Comparison of ENCODE assay signal across 10 mouse cellular contexts in genomic region chr2:34031001-34031412, GRCm38 (mm10).
A peak's percentile ranks its signal among the peaks of the same experiment; 100 is the strongest.
DNase-seq lines count a peak whose midpoint lies in the region; ATAC-seq and TF ChIP-seq lines count a peak whose summit lies in the region.
"Had no signal": no experiment of that assay in that cellular context is flagged by ENCODE, and none has a peak within 500 bp of the region (broad histone marks: within the 10 kb centered on the region; RNA-seq: fewer than 3 reads in every experiment).

No protein-coding gene starts in this region.

- 23% methylated on average over 11 of the region's 11 CpGs for WGBS in kidney, embryonic 15.5 days
- WGBS in kidney, adult 2 months, result 33% methylated on average over 11 of the region's 11 CpGs
- WGBS in embryonic facial prominence, embryonic 14.5 days, result 17% methylated on average over 10 of the region's 11 CpGs
- 22% methylated on average over 11 of the region's 11 CpGs for WGBS in limb, embryonic 12.5 days

- ATAC-seq in kidney, embryonic 15.5 days (replicated peaks; ENCODE audit: low FRiP score), result no peak
- no peak for ATAC-seq in embryonic facial prominence, embryonic 14.5 days (ENCODE audit: low read depth)
- ATAC-seq in limb, embryonic 12.5 days (ENCODE audit: insufficient number of reproducible peaks, insufficient read depth, low FRiP score, low TSS enrichment, low read depth), result no peak
- ATAC-seq in activated CD4-positive, CD25-positive, alpha-beta regulatory T cell, adult 4 months, result no peak

- H3K4me3 ChIP-seq in kidney, embryonic 15.5 days (replicated peaks), result no peak overlapping the region
- H3K4me3 ChIP-seq in kidney, adult 2 months (ENCODE audit: insufficient read depth, low read depth, low read length), result no peak overlapping the region
- H3K4me3 ChIP-seq in embryonic facial prominence, embryonic 14.5 days (ENCODE audit: low read depth, low read length), result no peak overlapping the region
- H3K4me3 ChIP-seq in limb, embryonic 12.5 days (replicated peaks), result no peak overlapping the region
- H3K4me3 ChIP-seq: erythroblast, embryonic 14.5 days had no signal

- peak overlapping the region; percentile 56 for H3K27ac ChIP-seq in kidney, embryonic 15.5 days
- H3K27ac ChIP-seq in kidney, adult 2 months (ENCODE audit: insufficient read depth, low read depth, low read length), result no peak overlapping the region
- no peak overlapping the region for H3K27ac ChIP-seq in embryonic facial prominence, embryonic 14.5 days (replicated peaks; ENCODE audit: low read depth, low read length)
- no peak overlapping the region for H3K27ac ChIP-seq in limb, embryonic 12.5 days

- H3K27me3 ChIP-seq in kidney, embryonic 15.5 days, result no peaks in the 10 kb centered on the region
- H3K27me3 ChIP-seq in kidney, adult 2 months (replicated peaks; ENCODE audit: control insufficient read depth, insufficient read depth, low read length), result no peaks in the 10 kb centered on the region
- H3K27me3 ChIP-seq in embryonic facial prominence, embryonic 14.5 days (replicated peaks; ENCODE audit: control insufficient read depth, insufficient read depth, low read length), result no peaks in the 10 kb centered on the region
- peaks cover 17% of the 10 kb centered on the region for H3K27me3 ChIP-seq in limb, embryonic 12.5 days

- no peak for DNase-seq in kidney, adult 2 months
- DNase-seq in NIH3T3 (ENCODE audit: low read depth), result peak; percentile 84
- no peak for DNase-seq in embryonic facial prominence, embryonic 14.5 days (ENCODE audit: low spot score)
- no peak for DNase-seq in spleen, postnatal 36 days (ENCODE audit: low spot score in 2 of 2)
- no peak for DNase-seq in cerebellum, adult 9-10 months
- DNase-seq: kidney, adult 18-20 months had no signal

- no peaks in the 10 kb centered on the region for H3K9me3 ChIP-seq in kidney, embryonic 15.5 days (replicated peaks)
- H3K9me3 ChIP-seq in embryonic facial prominence, embryonic 14.5 days (ENCODE audit: control insufficient read depth, low read length), result no peaks in the 10 kb centered on the region
- no peaks in the 10 kb centered on the region for H3K9me3 ChIP-seq in limb, embryonic 12.5 days

- no peak for TF ChIP-seq CTCF in kidney, adult 2 months (conservative IDR thresholded peaks at IDR 0.05; ENCODE audit: insufficient read depth, insufficient read length, low read depth, low read length)

- H3K4me2 ChIP-seq in kidney, embryonic 15.5 days, result peak overlapping the region; percentile 28
- H3K4me2 ChIP-seq in embryonic facial prominence, embryonic 14.5 days (ENCODE audit: low read depth, low read length), result 0 out of 2 replicates have a peak overlapping the region, but pooled peaks have one; percentile 5
- no peak overlapping the region for H3K4me2 ChIP-seq in limb, embryonic 12.5 days

- no peaks in the 10 kb centered on the region for H3K36me3 ChIP-seq in kidney, embryonic 15.5 days
- H3K36me3 ChIP-seq in kidney, adult 2 months (ENCODE audit: control insufficient read depth, insufficient read depth, low read length), result no peaks in the 10 kb centered on the region
- H3K36me3 ChIP-seq in embryonic facial prominence, embryonic 14.5 days (ENCODE audit: control insufficient read depth, insufficient read depth, low read length), result no peaks in the 10 kb centered on the region
- H3K36me3 ChIP-seq in limb, embryonic 12.5 days, result no peaks in the 10 kb centered on the region

- TF ChIP-seq POLR2A in kidney, adult 2 months (IDR thresholded peaks at IDR 0.05; ENCODE audit: low read depth, low read length), result no peak

- H3K9ac ChIP-seq in kidney, embryonic 15.5 days, result no peak overlapping the region
- no peak overlapping the region for H3K9ac ChIP-seq in embryonic facial prominence, embryonic 14.5 days (ENCODE audit: low read depth, low read length)
- H3K9ac ChIP-seq in limb, embryonic 12.5 days (replicated peaks), result 0 out of 2 replicates have a peak overlapping the region, but pooled peaks have one; percentile 18

- H3K4me1 ChIP-seq in kidney, embryonic 15.5 days, result peaks cover 41% of the 10 kb centered on the region
- H3K4me1 ChIP-seq in kidney, adult 2 months (ENCODE audit: control insufficient read depth, insufficient read depth, low read length), result no peaks in the 10 kb centered on the region
- H3K4me1 ChIP-seq in embryonic facial prominence, embryonic 14.5 days (ENCODE audit: control insufficient read depth, insufficient read depth, low read length), result 0 out of 2 replicates have a peak, but pooled peaks cover 6% of the 10 kb centered on the region
- peaks cover 44% of the 10 kb centered on the region for H3K4me1 ChIP-seq in limb, embryonic 12.5 days (replicated peaks)
